In the genomic region with DNA sequence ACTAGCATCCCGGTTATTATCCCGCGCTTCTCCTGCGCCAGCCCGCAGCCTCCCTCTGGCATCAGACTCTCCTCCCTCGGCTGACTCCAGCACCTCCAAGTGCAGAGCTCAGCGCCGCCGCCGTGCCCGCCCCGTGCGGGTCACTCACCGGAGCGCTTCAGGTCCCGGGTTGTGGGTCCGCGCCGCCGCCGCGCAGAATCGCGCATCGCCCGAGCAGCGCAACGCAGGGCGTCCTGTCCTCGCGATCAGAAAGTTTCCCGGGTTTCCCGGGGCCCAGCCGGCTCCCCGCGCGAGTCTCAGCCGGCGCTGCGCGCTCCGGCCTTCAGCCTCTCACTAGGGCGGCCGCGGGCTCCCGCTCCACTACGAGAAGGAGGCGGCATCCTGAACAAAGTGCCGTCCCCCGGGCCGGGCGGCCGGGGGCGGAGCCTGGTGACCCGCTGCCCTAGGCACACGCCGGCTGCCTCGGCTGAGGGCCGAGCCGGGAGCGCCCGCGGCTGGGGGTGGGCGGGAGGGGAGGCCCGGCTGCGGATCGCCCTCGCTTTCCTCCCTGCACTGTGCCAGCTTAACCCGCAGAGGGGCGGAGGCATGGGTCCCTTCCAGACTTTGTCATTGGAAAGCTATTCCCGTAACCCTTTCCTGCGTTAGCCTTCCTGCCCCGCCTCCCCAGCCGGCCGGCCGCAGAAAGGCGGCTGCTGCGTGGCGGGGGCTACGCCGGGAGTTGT, we compare ENCODE assay signal across 8 mouse cellular contexts. TPM values are rescaled to one million over a fixed set of nuclear protein-coding genes. Genes with fewer than 3 reads are reported as not detected.
DNase-seq lines count a peak whose midpoint lies in the region; ATAC-seq and TF ChIP-seq lines count a peak whose summit lies in the region.

No protein-coding gene starts in this region.

- no peak for TF ChIP-seq EP300 in CH12.LX (IDR thresholded peaks at IDR 0.05; ENCODE audit: low read length)

- H3K9ac ChIP-seq in CH12.LX (ENCODE audit: insufficient read depth, low read depth) = peak overlapping the region; percentile 41; the same call in 1 of the 2 replicates
- peak overlapping the region; percentile 90 for H3K9ac ChIP-seq in heart, embryonic 11.5 days (ENCODE audit: low read depth, low read length)
- peak overlapping the region; percentile 84 for H3K9ac ChIP-seq in kidney, embryonic 14.5 days (ENCODE audit: low read depth, low read length)

- dilution Hi-C loops in CH12.LX (cut with MboI; ENCODE audit: extremely low pct_ligation_motif_present, extremely low pct_unique_long_range_greater_than_20kb, low sequenced_read_pairs) = no loop called here

- in situ Hi-C loops in CH12.LX (cut with MboI; ENCODE audit: low pct_ligation_motif_present, low pct_unique_long_range_greater_than_20kb, low sequenced_read_pairs) = no loop called here

- under 1% methylated on average over 81 of the region's 81 CpGs for WGBS in embryonic facial prominence, embryonic 10.5 days
- WGBS in heart, embryonic 11.5 days (ENCODE audit: insufficient replicate concordance) = under 1% methylated on average over 76 of the region's 81 CpGs
- under 1% methylated on average over 73 of the region's 81 CpGs for WGBS in kidney, embryonic 14.5 days

- no peak overlapping the region for H3K27ac ChIP-seq in CH12.LX (ENCODE audit: insufficient read depth, low read depth)
- peak overlapping the region; percentile 92 for H3K27ac ChIP-seq in embryonic facial prominence, embryonic 10.5 days (replicated peaks)
- peak overlapping the region; percentile 94 for H3K27ac ChIP-seq in heart, embryonic 11.5 days (ENCODE audit: low read depth, low read length)
- H3K27ac ChIP-seq in kidney, embryonic 14.5 days (ENCODE audit: low read depth, low read length) = peak overlapping the region; percentile 85

- H3K4me2 ChIP-seq in CH12.LX (ENCODE audit: insufficient read depth, low read depth, poor library complexity, severe bottlenecking) = peak overlapping the region; percentile 98
- peak overlapping the region; percentile 86 for H3K4me2 ChIP-seq in heart, embryonic 11.5 days
- H3K4me2 ChIP-seq in kidney, embryonic 14.5 days (replicated peaks; ENCODE audit: low read depth, low read length) = peak overlapping the region; percentile 78

- peak overlapping the region in 1 of 3 experiments; percentile 52 for H3K4me3 ChIP-seq in CH12.LX (replicated peaks in 1 of 3; ENCODE audit: low read depth in 2 of 3, low read length in 2 of 3, poor library complexity in 1 of 3)
- peak overlapping the region; percentile 84 for H3K4me3 ChIP-seq in embryonic facial prominence, embryonic 10.5 days
- peak overlapping the region; percentile 82 for H3K4me3 ChIP-seq in heart, embryonic 11.5 days (ENCODE audit: low read depth, low read length)
- peak overlapping the region; percentile 67 for H3K4me3 ChIP-seq in kidney, embryonic 14.5 days (ENCODE audit: low read length)

- H3K36me3 ChIP-seq in CH12.LX (replicated peaks in 1 of 2; ENCODE audit: control insufficient read depth in 1 of 2, insufficient read depth in 1 of 2, low read length in 1 of 2) = no peaks in the 10 kb centered on the region
- H3K36me3 ChIP-seq in embryonic facial prominence, embryonic 10.5 days (replicated peaks) = no peaks in the 10 kb centered on the region
- no peaks in the 10 kb centered on the region for H3K36me3 ChIP-seq in heart, embryonic 11.5 days (ENCODE audit: control insufficient read depth, insufficient read depth, low read length)
- no peaks in the 10 kb centered on the region for H3K36me3 ChIP-seq in kidney, embryonic 14.5 days (ENCODE audit: control insufficient read depth, insufficient read depth, low read length)

- no peak for TF ChIP-seq RAD21 in CH12.LX (IDR thresholded peaks at IDR 0.05; ENCODE audit: low read depth, low read length)

- H3K9me3 ChIP-seq in CH12.LX (replicated peaks; ENCODE audit: low read length) = no peaks in the 10 kb centered on the region
- H3K9me3 ChIP-seq in embryonic facial prominence, embryonic 10.5 days = no peaks in the 10 kb centered on the region
- no peaks in the 10 kb centered on the region for H3K9me3 ChIP-seq in heart, embryonic 11.5 days (replicated peaks; ENCODE audit: control insufficient read depth, low read length)
- H3K9me3 ChIP-seq in kidney, embryonic 14.5 days (ENCODE audit: control insufficient read depth, low read length) = no peaks in the 10 kb centered on the region

- H3K27me3 ChIP-seq in CH12.LX (replicated peaks) = peaks cover 79% of the 10 kb centered on the region
- peaks cover 71% of the 10 kb centered on the region for H3K27me3 ChIP-seq in embryonic facial prominence, embryonic 10.5 days (replicated peaks; ENCODE audit: low read depth, poor library complexity, severe bottlenecking)
- no peaks in the 10 kb centered on the region for H3K27me3 ChIP-seq in heart, embryonic 11.5 days (ENCODE audit: control insufficient read depth, insufficient read depth, low read length)
- H3K27me3 ChIP-seq in kidney, embryonic 14.5 days (ENCODE audit: control insufficient read depth, insufficient read depth, low read length) = no peaks in the 10 kb centered on the region

- no peak for DNase-seq in CH12.LX (ENCODE audit: extremely low read depth)
- DNase-seq in adipocyte (ENCODE audit: low spot score) = peak; percentile 85
- DNase-seq in embryonic facial prominence, embryonic 10.5 days (ENCODE audit: low spot score) = peak; percentile 91
- DNase-seq in lung, postnatal 14 days = peak; percentile 85
- peak; percentile 87 for DNase-seq in ovary, postnatal 36 days (ENCODE audit: low spot score)
- no peak for DNase-seq in c-Kit-positive CD71-positive TER-119-positive erythroid progenitor cells, embryonic 14.5 days (ENCODE audit: low spot score)

- no peak for TF ChIP-seq POLR2A in CH12.LX (IDR thresholded peaks at IDR 0.05; ENCODE audit: low read depth, low read length)

- peak; percentile 84 for ATAC-seq in heart, embryonic 11.5 days (replicated peaks; ENCODE audit: insufficient number of reproducible peaks, low FRiP score, low TSS enrichment)
- ATAC-seq in kidney, embryonic 14.5 days (ENCODE audit: low FRiP score, low TSS enrichment) = peak; percentile 86

- no peaks in the 10 kb centered on the region for H3K4me1 ChIP-seq in CH12.LX (ENCODE audit: control insufficient read depth in 1 of 2, insufficient read depth in 2 of 2)
- peaks cover 47% of the 10 kb centered on the region for H3K4me1 ChIP-seq in embryonic facial prominence, embryonic 10.5 days
- peaks cover 23% of the 10 kb centered on the region for H3K4me1 ChIP-seq in heart, embryonic 11.5 days (ENCODE audit: control insufficient read depth, insufficient read depth, low read length)
- H3K4me1 ChIP-seq in kidney, embryonic 14.5 days (ENCODE audit: control insufficient read depth, insufficient read depth, low read length) = peaks cover 22% of the 10 kb centered on the region

- no peaks in the 10 kb centered on the region for H3K79me2 ChIP-seq in CH12.LX (replicated peaks; ENCODE audit: control insufficient read depth, extremely low read depth, insufficient read depth, poor library complexity, severe bottlenecking)

- TF ChIP-seq CTCF in CH12.LX (conservative IDR thresholded peaks at IDR 0.05 in 1 of 2, IDR thresholded peaks at IDR 0.05 in 1 of 2; ENCODE audit: low read depth in 2 of 2, low read length in 2 of 2) = no peak

TF ChIP-seq in CH12.LX, 34 proteins besides CTCF, POLR2A, EP300 and RAD21:
- TF ChIP-seq JUN (IDR thresholded peaks at IDR 0.05; ENCODE audit: insufficient read depth, low read depth, low read length) = no peak
- 0 out of 2 replicates have a peak, but pooled peaks have one; percentile 33 for TF ChIP-seq UBTF (IDR thresholded peaks at IDR 0.05; ENCODE audit: low read depth, low read length)
- TF ChIP-seq MYC (IDR thresholded peaks at IDR 0.05; ENCODE audit: low read depth, low read length) = no peak
- no peak for TF ChIP-seq USF1 (IDR thresholded peaks at IDR 0.05; ENCODE audit: low read depth, low read length)
- 0 out of 2 replicates have a peak, but pooled peaks have one; percentile 27 for TF ChIP-seq NRF1 (IDR thresholded peaks at IDR 0.05; ENCODE audit: low read depth, low read length)
- TF ChIP-seq CHD1 (IDR thresholded peaks at IDR 0.05; ENCODE audit: low read depth, low read length) = no peak

RNA-seq across cellular contexts. Expression of a gene that starts 31.9 kb away (rescaled TPM):
- total RNA-seq in CH12.LX (2012; rRNA removed) (50.7 and 54.3 TPM in 2 replicates), CH12.LX (2014; rRNA removed) (44.7 and 49.4 TPM in 2 replicates)
- polyA plus RNA-seq in CH12.LX (2012; ENCODE audit: insufficient read length, low read depth) = 45.9 and 52.5 TPM in 2 replicates
- polyA plus RNA-seq in embryonic facial prominence, embryonic 10.5 days (2016; fragmentation: Nextera tagmentation; extraction: Ambion mirVana) = 47.4 and 51.9 TPM in 2 replicates
- polyA plus RNA-seq in heart, embryonic 11.5 days (2014; fragmentation: Nextera tagmentation; extraction: Ambion mirVana) = 183 and 209 TPM in 2 replicates
- 109 and 114 TPM in 2 replicates for polyA plus RNA-seq in kidney, embryonic 14.5 days (2014; fragmentation: Nextera tagmentation; extraction: Ambion mirVana)

Comparison
In these comparisons a context has a peak if more than half of its experiments do, and no peak if none do; other contexts are left out.
1. DNase-seq: peak in adipocyte (single experiment), embryonic facial prominence, embryonic 10.5 days (single experiment), lung, postnatal 14 days (single experiment) and ovary, postnatal 36 days (single experiment); none in CH12.LX (single experiment) and c-Kit-positive CD71-positive TER-119-positive erythroid progenitor cells, embryonic 14.5 days (single experiment).
2. Peak in every context shown above with its lines, with median percentiles within 50 percentile points of each other: H3K4me2 ChIP-seq and H3K9ac ChIP-seq.